Mouse (Mus musculus) intestine, embryonic 14.5 days (tissue): ENCODE measurements around the gene Ccdc51. TPM values are rescaled to one million over a fixed set of nuclear protein-coding genes. Genes with fewer than 3 reads are reported as not detected.
A peak's percentile ranks its signal among the peaks of the same experiment; 100 is the strongest.

Source experiments
- ATAC-seq: fragments of 200-750 bp; cut with Nextera tagmentation; replicated peaks from 2 replicates; pipeline ENCODE4 v1.8.0; 2017; ENCODE audit warnings: low read depth, moderate number of reproducible peaks, moderate TSS enrichment, moderate library complexity; ENCODE audit not compliant: low FRiP score, low TSS enrichment
- DNase-seq: peaks from one replicate; pipeline ENCODE4 v3.0.0-alpha.2; 2018; ENCODE audit warnings: low spot score
- H3K27ac ChIP-seq: fragments of 300-500 bp; sonication (generic); 2 replicates; pipeline ENCODE4 v1.5.1; 2014; ENCODE audit warnings: low read depth, mild to moderate bottlenecking, control low read depth
- H3K27me3 ChIP-seq: fragments of 300-500 bp; sonication (generic); replicated peaks from 2 replicates; pipeline ENCODE4 v1.6.1; 2014; ENCODE audit warnings: low read length, control low read depth; ENCODE audit not compliant: control insufficient read depth, insufficient read depth
- H3K36me3 ChIP-seq: fragments of 300-500 bp; sonication (generic); 2 replicates; pipeline ENCODE4 v1.6.1; 2014; ENCODE audit warnings: low read length, control low read depth; ENCODE audit not compliant: control insufficient read depth, insufficient read depth
- H3K4me1 ChIP-seq: fragments of 300-500 bp; sonication (generic); replicated peaks from 2 replicates; pipeline ENCODE4 v1.6.1; 2014; ENCODE audit warnings: low read length, control low read depth, mixed read lengths; ENCODE audit not compliant: control insufficient read depth, insufficient read depth
- H3K4me2 ChIP-seq: fragments of 300-500 bp; sonication (generic); 2 replicates; pipeline ENCODE4 v1.6.1; 2014; ENCODE audit warnings: low read length
- H3K4me3 ChIP-seq: fragments of 300-500 bp; sonication (generic); 2 replicates; pipeline ENCODE4 v1.5.1; 2014; ENCODE audit warnings: low read depth, low read length, control low read depth, mixed read lengths
- H3K9ac ChIP-seq: fragments of 300-500 bp; sonication (generic); 2 replicates; pipeline ENCODE4 v1.6.1; 2014; ENCODE audit warnings: mild to moderate bottlenecking, low read length
- H3K9me3 ChIP-seq: fragments of 300-500 bp; sonication (generic); 2 replicates; pipeline ENCODE4 v1.6.1; 2016; ENCODE audit warnings: low read length, control low read depth; ENCODE audit not compliant: control insufficient read depth
- WGBS: fragments of 180-500 bp; shearing (Covaris S2); extraction: QIAGEN DNeasy Blood & Tissue Kit; methylation state at CpG from one replicate; pipeline ENCODE4 v1.1.7; 2014; 5-methylcytosine and 5-hydroxymethylcytosine counted together
- polyA plus RNA-seq: library from polyadenylated mRNA; unstranded; fragments of >200 nt; fragmentation: Nextera tagmentation; extraction: Ambion mirVana; gene quantifications from 2 replicates; pipeline ENCODE4 v1.2.1, GENCODE M21; 2014

Ccdc51 gene
- 12.9 and 14.5 TPM in 2 replicates for polyA plus RNA-seq

GRCm38 (mm10) chr9:109082124-109082800, at the start of gene Ccdc51, which contains the start of gene Tma7:
Gene Ccdc51 (plus strand): TSS chr9:109082493.
Gene Tma7 (minus strand): TSS chr9:109082587.
- Histone ChIP-seq H3K36me3 (peaks cover 20% of the 10 kb centered on the region), H3K4me2 (peak within 1 kb of the TSS; percentile 87), H3K27ac (peak within 1 kb of the TSS; percentile 43), H3K4me3 (peak within 1 kb of the TSS; percentile 77), H3K9ac (peak within 1 kb of the TSS; percentile 68), H3K27me3 (no peaks in the 10 kb centered on the region), H3K9me3 (no peaks in the 10 kb centered on the region), H3K4me1 (peaks cover 20% of the 10 kb centered on the region)
- DNase-seq (peak; percentile 88), ATAC-seq (peak; percentile 98)
- WGBS: under 1% methylated on average over 37 of the region's 37 CpGs

- no peaks in the 10 kb centered on the region for H3K27me3 ChIP-seq
- DNase-seq: peak; percentile 91
- peak within 1 kb of the TSS; percentile 62 for H3K9ac ChIP-seq
- peak within 1 kb of the TSS; percentile 66 for H3K27ac ChIP-seq
- peak within 1 kb of the TSS; percentile 65 for H3K4me3 ChIP-seq
- H3K4me1 ChIP-seq: peaks cover 21% of the 10 kb centered on the region
- H3K36me3 ChIP-seq: no peaks in the 10 kb centered on the region
- H3K4me2 ChIP-seq: peak within 1 kb of the TSS; percentile 77
- H3K9me3 ChIP-seq: no peaks in the 10 kb centered on the region
- ATAC-seq: peak; percentile 86
- under 1% methylated on average over 36 of the region's 40 CpGs for WGBS
Observed at GRCm38 (mm10) chr9:109038086-109038895, 44.0 kb upstream of the Ccdc51 start, which contains the start of gene Shisa5. Gene Shisa5 (plus strand): TSS chr9:109038565.

- peak; percentile 30; the same call in 1 of the 2 replicates for ATAC-seq
- DNase-seq: no peak
- Histone ChIP-seq H3K9me3 (no peaks in the 10 kb centered on the region), H3K9ac (peak overlapping the region; percentile 62), H3K4me3 (peak overlapping the region; percentile 65), H3K36me3 (no peaks in the 10 kb centered on the region), H3K4me1 (peaks cover 21% of the 10 kb centered on the region), H3K27me3 (no peaks in the 10 kb centered on the region), H3K27ac (peak overlapping the region; percentile 66), H3K4me2 (peak overlapping the region; percentile 77)
- 16% methylated on average over 8 of the region's 8 CpGs for WGBS
Observed at GRCm38 (mm10) chr9:109038901-109039364, 43.4 kb upstream of the Ccdc51 start.

- ATAC-seq (no peak), DNase-seq (no peak)
- Histone ChIP-seq H3K4me3 (no peak overlapping the region), H3K9me3 (no peaks in the 10 kb centered on the region), H3K4me1 (peaks cover 21% of the 10 kb centered on the region), H3K9ac (no peak overlapping the region), H3K27me3 (no peaks in the 10 kb centered on the region), H3K4me2 (peak overlapping the region; percentile 77), H3K27ac (no peak overlapping the region), H3K36me3 (no peaks in the 10 kb centered on the region)
- 72% methylated on average over 4 of the region's 4 CpGs for WGBS
Observed at GRCm38 (mm10) chr9:109039681-109040080, 42.6 kb upstream of the Ccdc51 start.

- no peaks in the 10 kb centered on the region for H3K27me3 ChIP-seq
- 0 out of 2 replicates have a peak overlapping the region, but pooled peaks have one; percentile 33 for H3K27ac ChIP-seq
- peak overlapping the region; percentile 18; the same call in 1 of the 2 replicates for H3K4me2 ChIP-seq
- no peaks in the 10 kb centered on the region for H3K36me3 ChIP-seq
- no peak for ATAC-seq
- no peaks in the 10 kb centered on the region for H3K9me3 ChIP-seq
- H3K4me1 ChIP-seq: peaks cover 21% of the 10 kb centered on the region
- WGBS: 72% methylated on average over 8 of the region's 8 CpGs
- DNase-seq: no peak
- no peak overlapping the region for H3K4me3 ChIP-seq
- no peak overlapping the region for H3K9ac ChIP-seq
Observed at GRCm38 (mm10) chr9:109040216-109040615, 42.1 kb upstream of the Ccdc51 start.

- Histone ChIP-seq H3K4me2 (peak overlapping the region; percentile 18; the same call in 1 of the 2 replicates), H3K4me3 (no peak overlapping the region), H3K27me3 (no peaks in the 10 kb centered on the region), H3K4me1 (peaks cover 21% of the 10 kb centered on the region), H3K9me3 (no peaks in the 10 kb centered on the region), H3K27ac (0 out of 2 replicates have a peak overlapping the region, but pooled peaks have one; percentile 33), H3K36me3 (no peaks in the 10 kb centered on the region), H3K9ac (no peak overlapping the region)
- 57% methylated on average over 6 of the region's 6 CpGs for WGBS
- ATAC-seq: peak; percentile 81
- no peak for DNase-seq
Observed at GRCm38 (mm10) chr9:109040906-109041305, 41.4 kb upstream of the Ccdc51 start.

GRCm38 (mm10) chr9:109041351-109041750, 40.9 kb upstream of the Ccdc51 start:
- Histone ChIP-seq H3K4me3 (no peak overlapping the region), H3K4me2 (peak overlapping the region; percentile 18; the same call in 1 of the 2 replicates), H3K36me3 (no peaks in the 10 kb centered on the region), H3K9me3 (no peaks in the 10 kb centered on the region), H3K27ac (no peak overlapping the region), H3K27me3 (no peaks in the 10 kb centered on the region), H3K9ac (no peak overlapping the region), H3K4me1 (peaks cover 21% of the 10 kb centered on the region)
- WGBS: 67% methylated on average over 7 of the region's 7 CpGs
- peak; percentile 9 for ATAC-seq
- no peak for DNase-seq

GRCm38 (mm10) chr9:109046306-109046705, 36.0 kb upstream of the Ccdc51 start:
- ATAC-seq: no peak
- H3K36me3 ChIP-seq: peaks cover 9% of the 10 kb centered on the region; the same call in 1 of the 2 replicates
- H3K4me3 ChIP-seq: no peak overlapping the region
- no peaks in the 10 kb centered on the region for H3K9me3 ChIP-seq
- no peak for DNase-seq
- H3K27ac ChIP-seq: no peak overlapping the region
- WGBS: 38% methylated on average over 5 of the region's 5 CpGs
- no peak overlapping the region for H3K4me2 ChIP-seq
- no peaks in the 10 kb centered on the region for H3K27me3 ChIP-seq
- H3K4me1 ChIP-seq: no peaks in the 10 kb centered on the region
- no peak overlapping the region for H3K9ac ChIP-seq
